Mouse (Mus musculus) retina, embryonic 14.5 days (tissue): ENCODE measurements around the gene Gria3.

Experiments used
- DNase-seq: peaks from one replicate; pipeline ENCODE4 v3.0.0-alpha.2; 2015; ENCODE audit warnings: low spot score

Gria3 gene

DNA sequence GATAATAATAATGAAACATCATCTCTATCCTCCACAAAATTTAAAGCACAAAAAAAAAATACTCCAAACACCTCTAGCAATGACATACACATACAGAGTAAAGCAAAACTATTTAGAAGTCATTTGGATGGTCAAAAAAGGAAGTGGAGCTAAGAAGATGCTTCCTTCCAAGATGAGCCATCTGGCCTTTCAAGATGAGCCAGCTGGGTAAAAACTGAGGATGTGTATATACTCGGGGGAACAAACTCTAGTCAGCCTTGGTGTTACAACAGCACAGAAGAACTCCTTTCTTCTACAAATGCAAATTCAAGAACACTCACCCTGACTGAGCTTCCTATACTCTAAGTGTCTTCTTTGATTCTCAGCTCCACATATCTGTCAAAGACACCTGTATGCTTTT lies 172.4 kb downstream of the Gria3 start:
- no peak for DNase-seq

- no peak for DNase-seq
These were observed 178.1 kb downstream of the Gria3 start for GRCm38 (mm10) chrX:41578797-41579196.

DNA sequence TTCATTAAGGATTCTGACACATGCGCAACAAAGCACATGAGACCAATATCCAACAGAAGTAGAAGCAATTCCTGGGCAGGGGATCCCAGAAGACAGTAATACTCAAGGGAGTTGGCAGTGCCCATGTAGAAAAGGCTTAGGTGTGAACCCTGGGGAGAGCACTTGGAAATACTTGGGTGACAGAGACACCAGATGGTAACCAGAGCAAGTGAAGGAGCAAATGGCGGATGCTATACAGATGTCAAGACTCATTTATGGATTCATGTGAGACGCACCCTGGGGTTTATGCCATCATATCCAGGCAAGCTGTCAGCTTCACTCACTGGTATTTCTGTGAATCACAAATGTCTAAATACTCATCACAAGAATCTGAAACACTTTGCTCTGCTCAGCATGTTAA lies 187.0 kb downstream of the Gria3 start:
- no peak for DNase-seq

- DNase-seq = no peak
These were observed 206.5 kb downstream of the Gria3 start for GRCm38 (mm10) chrX:41607181-41607580.

DNA sequence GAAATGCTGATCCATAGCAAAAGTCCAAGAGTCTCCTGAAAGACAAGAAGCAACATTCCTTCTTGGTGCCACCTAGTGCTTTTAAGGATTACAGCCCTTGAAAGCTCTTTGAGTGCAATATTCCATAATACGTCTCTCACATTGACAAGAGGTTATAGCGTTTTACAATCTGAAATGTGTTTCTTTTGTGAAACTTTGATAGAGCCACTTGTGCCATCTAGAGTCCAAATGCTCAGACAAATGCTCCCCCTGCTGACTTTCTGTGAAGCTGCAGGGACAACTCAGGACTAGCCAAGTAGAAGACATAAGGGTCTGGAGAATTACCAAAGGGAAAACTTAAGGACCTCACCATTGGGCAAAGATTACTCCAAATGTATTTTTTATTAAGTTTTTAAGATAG lies 214.3 kb downstream of the Gria3 start:
- DNase-seq = peak; percentile 61

GRCm38 (mm10) chrX:41616928-41617327 lies 216.3 kb downstream of the Gria3 start:
- no peak for DNase-seq

GRCm38 (mm10) chrX:41618396-41618795 lies 217.7 kb downstream of the Gria3 start:
- no peak for DNase-seq

DNA sequence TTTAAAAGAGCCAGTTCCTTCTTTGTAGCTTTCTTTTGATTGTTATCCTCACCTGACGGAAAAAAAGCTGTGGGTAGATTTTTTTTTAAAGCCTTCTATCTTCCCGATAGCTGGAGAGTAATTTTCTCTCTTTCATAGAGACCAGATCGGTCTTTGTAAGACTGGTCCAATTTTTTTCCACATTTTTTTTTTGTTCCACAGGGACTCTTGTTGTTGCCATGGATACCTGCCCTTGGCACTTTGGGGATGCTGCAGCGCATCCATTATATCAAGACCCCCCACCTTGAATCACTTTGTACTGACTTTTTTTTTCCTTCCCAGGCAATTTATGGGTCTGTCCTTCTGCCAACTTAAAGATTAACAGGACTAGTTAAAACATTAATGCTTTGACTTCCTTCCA lies 232.9 kb downstream of the Gria3 start:
- DNase-seq = peak; percentile 4

DNA sequence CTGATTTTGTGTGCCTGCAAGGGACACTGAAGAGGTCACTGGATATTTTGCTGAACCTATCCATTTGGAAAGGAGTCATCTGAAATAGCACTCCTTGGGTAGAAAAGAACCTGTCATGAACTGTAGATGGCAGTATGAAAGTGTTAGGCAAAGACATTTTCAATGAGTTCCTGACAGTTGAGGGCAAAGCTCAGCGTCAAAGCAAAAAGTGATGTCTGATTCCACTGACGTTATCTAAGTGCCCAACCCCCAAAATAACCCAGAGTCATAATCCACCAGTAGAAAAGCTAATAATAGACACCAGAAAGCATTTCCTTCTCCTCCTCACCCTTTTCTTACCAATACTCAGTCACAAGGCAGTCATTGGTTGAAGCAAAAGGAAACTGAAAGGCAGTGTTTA lies 244.3 kb downstream of the Gria3 start:
- no peak for DNase-seq

GRCm38 (mm10) chrX:41657791-41658190 lies 257.1 kb downstream of the Gria3 start:
- DNase-seq = no peak

GRCm38 (mm10) chrX:41688869-41689268 lies 288.2 kb downstream of the Gria3 start:
- no peak for DNase-seq

DNA sequence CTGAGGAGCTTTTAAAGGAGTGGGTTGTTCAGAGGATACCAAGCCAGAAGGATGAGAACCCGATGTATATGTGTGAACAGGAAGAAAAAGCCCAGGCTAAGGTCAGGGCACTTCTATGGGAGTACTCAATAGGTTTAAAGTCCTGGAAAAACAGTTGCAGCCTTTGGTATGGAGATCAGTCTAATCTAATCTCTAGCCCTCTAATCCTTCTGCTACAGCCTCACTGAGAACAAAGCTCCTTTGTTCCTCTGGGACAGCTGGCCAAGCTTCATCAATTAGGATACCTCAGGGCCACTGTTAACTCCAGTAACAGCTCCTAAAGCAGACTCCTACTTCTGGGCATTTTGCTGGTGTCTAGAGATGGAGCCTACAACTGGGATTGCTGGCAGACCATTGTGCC lies 291.4 kb downstream of the Gria3 start:
- peak; percentile 50 for DNase-seq
